Mouse (Mus musculus) hindbrain, embryonic 14.5 days (tissue): ENCODE measurements around the gene Slc13a4. TPM values are rescaled to one million over a fixed set of nuclear protein-coding genes. Genes with fewer than 3 reads are reported as not detected.

ENCODE experiments used
- ATAC-seq: fragments of 200-750 bp; cut with Nextera tagmentation; 2 replicates; pipeline ENCODE4 v1.8.0; 2017; ENCODE audit warnings: moderate number of reproducible peaks, mild to moderate bottlenecking, moderate TSS enrichment, moderate library complexity; ENCODE audit not compliant: low FRiP score
- DNase-seq: peaks from one replicate; pipeline ENCODE4 v3.0.0-alpha.2; 2015; ENCODE audit warnings: low spot score
- H3K27ac ChIP-seq: fragments of 300-500 bp; sonication (generic); 2 replicates; pipeline ENCODE4 v1.5.1; 2014; ENCODE audit warnings: mild to moderate bottlenecking, moderate library complexity
- H3K27me3 ChIP-seq: fragments of 300-500 bp; sonication (generic); 2 replicates; pipeline ENCODE4 v1.6.1; 2014; ENCODE audit warnings: mild to moderate bottlenecking, low read length, mixed read lengths; ENCODE audit not compliant: control insufficient read depth, insufficient read depth
- H3K36me3 ChIP-seq: fragments of 300-500 bp; sonication (generic); replicated peaks from 2 replicates; pipeline ENCODE4 v1.6.1; 2014; ENCODE audit not compliant: control insufficient read depth, insufficient read depth
- H3K4me1 ChIP-seq: fragments of 300-500 bp; sonication (generic); replicated peaks from 2 replicates; pipeline ENCODE4 v1.6.1; 2014; ENCODE audit warnings: antibody characterized with exemption, low read length, mixed read lengths; ENCODE audit not compliant: control insufficient read depth, insufficient read depth
- H3K4me2 ChIP-seq: fragments of 300-500 bp; sonication (generic); replicated peaks from 2 replicates; pipeline ENCODE4 v1.6.1; 2014; ENCODE audit warnings: mild to moderate bottlenecking, moderate library complexity
- H3K4me3 ChIP-seq: fragments of 300-500 bp; sonication (generic); replicated peaks from 2 replicates; pipeline ENCODE4 v1.5.1; 2014; ENCODE audit warnings: mild to moderate bottlenecking, low read length
- H3K9ac ChIP-seq: fragments of 300-500 bp; sonication (generic); 2 replicates; pipeline ENCODE4 v1.6.1; 2014
- H3K9me3 ChIP-seq: fragments of 300-500 bp; sonication (generic); 2 replicates; pipeline ENCODE4 v1.6.1; 2016; ENCODE audit warnings: low read length; ENCODE audit not compliant: control insufficient read depth
- WGBS: fragments of 180-500 bp; shearing (Covaris S2); extraction: QIAGEN DNeasy Blood & Tissue Kit; methylation state at CpG from one replicate; pipeline ENCODE4 v1.1.7; 2014; 5-methylcytosine and 5-hydroxymethylcytosine counted together
- polyA plus RNA-seq: library from polyadenylated mRNA; unstranded; fragments of >200 nt; fragmentation: Nextera tagmentation; extraction: Ambion mirVana; gene quantifications from 2 replicates; pipeline ENCODE4 v1.2.1, GENCODE M21; 2014

Slc13a4 gene
- polyA plus RNA-seq, 1 experiment from 2014 or later = 7.5 TPM

- Histone ChIP-seq H3K27me3 (no peaks in the 10 kb centered on the region), H3K36me3 (no peaks in the 10 kb centered on the region), H3K4me2 (peak overlapping the region; percentile 54), H3K27ac (no peak overlapping the region), H3K9me3 (no peaks in the 10 kb centered on the region), H3K4me1 (peaks cover 23% of the 10 kb centered on the region), H3K9ac (0 out of 2 replicates have a peak overlapping the region, but pooled peaks have one; percentile 58), H3K4me3 (no peak overlapping the region)
- 65% methylated on average over 9 of the region's 9 CpGs for WGBS
- ATAC-seq (no peak), DNase-seq (no peak)
Measured at GRCm38 (mm10) chr6:35254136-35254904, 53.6 kb downstream of the Slc13a4 start.

- Histone ChIP-seq H3K36me3 (no peaks in the 10 kb centered on the region), H3K9ac (peak overlapping the region; percentile 58), H3K4me1 (peaks cover 23% of the 10 kb centered on the region), H3K4me2 (peak overlapping the region; percentile 54), H3K4me3 (peak overlapping the region; percentile 49), H3K9me3 (no peaks in the 10 kb centered on the region), H3K27me3 (no peaks in the 10 kb centered on the region), H3K27ac (no peak overlapping the region; the same call in 1 of the 2 replicates)
- DNase-seq = no peak
- WGBS = 54% methylated on average over 5 of the region's 5 CpGs
- ATAC-seq = no peak
Measured at GRCm38 (mm10) chr6:35253474-35253873, 54.5 kb downstream of the Slc13a4 start.

GRCm38 (mm10) chr6:35252477-35253346 lies 55.2 kb downstream of the Slc13a4 start:
- H3K4me1 ChIP-seq = peaks cover 23% of the 10 kb centered on the region
- H3K4me3 ChIP-seq = peak overlapping the region; percentile 49
- under 1% methylated on average over 58 of the region's 60 CpGs for WGBS
- no peaks in the 10 kb centered on the region for H3K9me3 ChIP-seq
- 0 out of 2 replicates have a peak, but pooled peaks cover under 1% of the 10 kb centered on the region for H3K36me3 ChIP-seq
- H3K27me3 ChIP-seq = no peaks in the 10 kb centered on the region
- ATAC-seq (peak; percentile 85), DNase-seq (peak; percentile 91)
- peak overlapping the region; percentile 54 for H3K4me2 ChIP-seq
- peak overlapping the region; percentile 33 for H3K27ac ChIP-seq
- H3K9ac ChIP-seq = peak overlapping the region; percentile 58

- H3K4me2 ChIP-seq = peak overlapping the region; percentile 54
- peaks cover 23% of the 10 kb centered on the region for H3K4me1 ChIP-seq
- H3K27ac ChIP-seq = no peak overlapping the region
- H3K9ac ChIP-seq = peak overlapping the region; percentile 20; the same call in 1 of the 2 replicates
- 65% methylated on average over 17 of the region's 17 CpGs for WGBS
- no peak for DNase-seq
- H3K4me3 ChIP-seq = peak overlapping the region; percentile 49
- H3K9me3 ChIP-seq = no peaks in the 10 kb centered on the region
- peak; percentile 10; the same call in 1 of the 2 replicates for ATAC-seq
- H3K36me3 ChIP-seq = peaks cover 3% of the 10 kb centered on the region; the same call in 1 of the 2 replicates
- H3K27me3 ChIP-seq = no peaks in the 10 kb centered on the region
Measured at GRCm38 (mm10) chr6:35251807-35252476, 56.0 kb downstream of the Slc13a4 start.

DNA sequence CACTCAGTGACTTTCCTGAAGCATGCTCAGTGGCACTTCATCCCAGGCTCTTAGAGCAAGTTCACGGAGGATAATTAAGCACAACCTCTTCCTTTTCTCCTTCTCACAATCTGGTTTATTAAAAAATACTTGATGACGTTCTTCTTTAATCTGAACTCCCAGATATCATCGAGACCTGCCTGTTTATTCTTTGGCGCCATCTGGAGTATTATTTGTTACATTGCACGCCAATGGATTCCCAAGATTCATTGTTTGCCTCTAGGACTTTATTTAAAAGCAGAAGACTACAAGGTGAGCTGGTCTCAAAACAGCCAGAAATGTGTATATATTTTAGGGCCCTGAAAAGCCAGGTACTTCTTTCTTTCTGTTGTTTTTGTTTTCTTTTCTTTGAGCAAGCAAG lies 62.8 kb downstream of the Slc13a4 start:
- Histone ChIP-seq H3K4me2 (no peak overlapping the region), H3K27ac (no peak overlapping the region), H3K27me3 (no peaks in the 10 kb centered on the region), H3K4me1 (no peaks in the 10 kb centered on the region), H3K4me3 (no peak overlapping the region), H3K9me3 (peaks cover 3% of the 10 kb centered on the region; the same call in 1 of the 2 replicates), H3K9ac (no peak overlapping the region), H3K36me3 (peaks cover 68% of the 10 kb centered on the region)
- peak; percentile 45 for DNase-seq
- 60% methylated on average over 5 of the region's 5 CpGs for WGBS
- ATAC-seq = no peak

DNA sequence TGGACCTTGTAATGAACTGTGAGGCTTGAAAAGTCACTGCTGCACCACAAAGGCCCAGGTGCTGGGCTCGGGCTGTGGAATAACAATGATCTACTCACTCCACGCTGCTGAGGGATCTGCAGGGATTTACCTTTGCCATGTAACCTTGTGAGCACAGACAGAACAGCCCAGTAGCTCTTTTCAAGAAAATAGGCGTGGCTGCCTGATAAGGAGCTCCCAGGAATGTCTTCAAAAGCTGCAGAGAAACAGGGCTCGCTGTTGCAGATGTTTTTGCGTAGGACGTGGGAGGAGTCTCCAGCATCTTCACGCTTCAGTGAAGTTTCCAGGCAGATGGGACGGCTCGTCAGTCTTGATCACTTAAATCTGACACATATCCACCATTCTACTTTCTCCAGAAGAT lies 63.9 kb downstream of the Slc13a4 start:
- ATAC-seq (no peak), DNase-seq (no peak)
- Histone ChIP-seq H3K27ac (no peak overlapping the region), H3K9ac (no peak overlapping the region), H3K27me3 (no peaks in the 10 kb centered on the region), H3K4me1 (no peaks in the 10 kb centered on the region), H3K4me2 (no peak overlapping the region), H3K4me3 (no peak overlapping the region), H3K36me3 (peaks cover 79% of the 10 kb centered on the region), H3K9me3 (peaks cover 3% of the 10 kb centered on the region; the same call in 1 of the 2 replicates)
- 88% methylated on average over 9 of the region's 9 CpGs for WGBS

DNA sequence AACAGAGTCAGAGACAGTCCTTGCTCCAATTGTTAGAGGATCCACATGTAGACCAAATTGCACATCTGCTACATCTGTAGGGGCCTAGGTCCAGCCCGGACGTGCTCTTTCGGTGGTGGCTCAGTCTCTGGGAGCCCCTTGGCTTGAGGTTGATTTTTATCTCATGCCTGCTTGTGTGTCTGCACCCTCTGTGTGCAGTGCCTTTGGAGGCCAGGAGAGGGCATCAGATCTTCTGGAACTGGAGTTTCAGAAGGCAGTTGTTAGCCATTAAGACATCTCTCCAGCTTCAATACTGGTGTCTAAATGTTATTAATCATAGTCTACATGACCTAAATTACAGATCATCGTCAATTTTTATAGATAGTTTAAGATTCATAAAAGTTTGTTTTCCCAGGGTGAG lies 64.7 kb downstream of the Slc13a4 start:
- peaks cover 86% of the 10 kb centered on the region for H3K36me3 ChIP-seq
- H3K27me3 ChIP-seq = no peaks in the 10 kb centered on the region
- 97% methylated on average over 4 of the region's 4 CpGs for WGBS
- DNase-seq = no peak
- no peak overlapping the region for H3K4me3 ChIP-seq
- H3K4me2 ChIP-seq = no peak overlapping the region
- ATAC-seq = no peak
- no peaks in the 10 kb centered on the region for H3K4me1 ChIP-seq
- peaks cover 3% of the 10 kb centered on the region; the same call in 1 of the 2 replicates for H3K9me3 ChIP-seq
- no peak overlapping the region for H3K27ac ChIP-seq
- H3K9ac ChIP-seq = no peak overlapping the region

DNA sequence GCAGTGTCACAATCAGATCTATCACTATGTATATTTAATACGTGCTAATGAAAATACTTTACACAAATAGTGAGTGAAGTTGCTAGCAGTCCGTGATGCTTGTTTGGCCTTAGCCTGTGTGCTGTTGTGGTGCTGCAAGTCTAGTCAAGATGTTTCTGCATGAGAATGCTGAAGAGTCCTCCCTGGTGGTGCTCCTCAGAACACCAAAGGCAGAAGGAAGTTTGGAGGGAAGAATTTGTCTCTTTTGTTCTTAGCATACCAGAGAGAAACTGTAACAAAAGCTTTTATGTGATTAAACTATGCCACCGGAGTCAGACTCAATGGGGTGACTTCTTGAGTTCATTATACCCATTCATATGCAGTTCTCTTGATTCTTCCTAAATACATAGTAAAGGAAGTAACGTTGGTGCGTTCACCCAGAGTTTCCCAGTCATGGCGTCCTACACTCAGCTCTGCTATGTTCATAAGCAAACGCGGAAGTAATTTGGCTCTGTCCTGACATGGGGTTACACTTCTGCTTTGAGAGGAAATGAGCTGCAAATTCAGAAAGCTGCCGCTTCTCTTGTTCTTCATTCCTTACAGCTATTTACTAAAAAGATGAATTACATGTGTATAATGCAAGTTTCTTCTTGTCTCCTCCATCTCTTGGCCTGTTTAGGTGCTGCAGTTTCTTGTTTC lies 71.7 kb downstream of the Slc13a4 start:
- WGBS = 54% methylated on average over 9 of the region's 9 CpGs
- DNase-seq (no peak), ATAC-seq (no peak)
- Histone ChIP-seq H3K27ac (no peak overlapping the region), H3K4me1 (no peaks in the 10 kb centered on the region), H3K4me2 (no peak overlapping the region), H3K4me3 (no peak overlapping the region), H3K27me3 (no peaks in the 10 kb centered on the region), H3K9ac (no peak overlapping the region), H3K9me3 (no peaks in the 10 kb centered on the region), H3K36me3 (peaks cover 96% of the 10 kb centered on the region)
